Mouse (Mus musculus): ENCODE results near the gene Tspan9.

Tspan9 gene

GRCm38 (mm10) chr6:128099871-128100270 lies 43.5 kb downstream of the Tspan9 start:
- no peak for DNase-seq

DNA sequence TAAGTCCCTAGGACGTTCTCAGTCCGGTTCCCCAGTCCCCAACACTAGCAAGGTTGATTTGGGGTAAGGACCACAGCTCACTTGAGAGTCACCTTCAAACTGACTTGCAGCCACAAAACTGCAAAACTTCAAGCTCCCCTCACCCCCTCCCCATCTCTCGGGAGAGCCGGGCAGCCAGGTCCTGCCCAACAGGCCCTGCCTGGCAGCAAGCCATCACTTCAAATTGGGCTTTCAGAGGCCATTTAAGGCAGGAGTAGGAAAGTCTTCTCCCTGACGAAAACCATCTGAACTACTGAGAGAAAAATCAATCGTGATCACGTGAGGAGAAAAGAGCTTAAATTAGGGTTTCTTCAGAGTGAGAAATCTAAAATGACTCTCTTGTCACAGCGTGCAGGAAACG lies 44.2 kb downstream of the Tspan9 start:
- no peak for DNase-seq

DNA sequence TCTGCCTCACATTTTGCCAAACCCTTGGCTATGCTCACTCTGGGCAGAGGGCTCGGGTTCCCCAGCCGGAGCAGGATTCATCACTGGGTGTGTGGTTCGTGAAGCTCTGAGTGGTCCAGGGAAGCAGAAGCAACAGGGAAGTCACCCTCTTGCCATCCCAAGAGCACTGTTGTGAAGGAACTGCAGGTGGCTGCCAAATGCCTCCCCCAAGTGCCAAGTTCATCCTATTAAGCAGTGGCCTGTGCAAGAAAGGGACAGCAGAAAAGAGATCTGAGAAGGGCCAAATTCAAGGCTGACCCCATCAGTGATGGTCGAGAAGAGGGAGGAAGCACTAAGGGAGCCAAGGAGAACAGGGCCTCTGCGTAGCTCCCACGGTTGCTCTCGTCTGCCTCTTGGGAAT lies 46.9 kb downstream of the Tspan9 start:
- no peak for DNase-seq

DNA sequence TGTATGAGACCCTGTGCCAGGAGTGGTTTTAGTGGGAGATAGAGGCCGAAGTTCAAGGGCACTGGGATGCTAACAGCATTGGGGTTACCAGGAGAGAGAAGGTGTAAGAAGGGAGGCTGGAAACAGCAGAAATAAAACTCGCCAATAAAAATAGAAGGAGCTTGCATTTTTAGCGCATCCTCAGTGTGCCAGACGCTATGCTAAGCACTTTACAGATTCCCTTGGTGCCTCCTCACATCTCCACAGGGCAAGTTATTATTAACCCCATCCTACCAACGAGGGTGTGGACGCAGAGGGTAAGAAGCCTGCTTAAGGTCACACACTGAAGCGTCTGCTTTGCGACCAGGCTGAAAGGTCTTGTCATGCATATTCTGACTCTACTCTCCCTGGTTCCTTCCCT lies 47.5 kb downstream of the Tspan9 start:
- no peak for DNase-seq

DNA sequence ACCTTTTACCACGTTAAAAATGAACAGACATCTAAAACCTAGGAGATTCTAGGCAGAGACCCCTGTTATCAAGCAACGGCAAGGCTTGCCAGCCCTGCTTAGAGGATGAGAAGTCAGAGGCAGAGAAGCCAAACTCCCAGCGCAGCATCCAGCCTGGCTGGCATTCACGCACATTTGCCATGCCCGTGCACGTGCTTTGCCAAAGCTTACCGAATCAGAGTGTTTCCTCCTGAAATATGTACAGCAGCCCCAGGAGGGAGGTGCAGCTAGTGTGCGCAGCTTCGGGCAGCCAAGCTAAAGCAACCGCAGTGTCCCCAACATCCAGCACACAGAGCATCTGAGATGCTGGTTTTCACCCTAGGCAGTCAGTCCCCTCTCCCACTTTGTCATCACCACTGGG lies 48.3 kb downstream of the Tspan9 start:
- DNase-seq: no peak

DNA sequence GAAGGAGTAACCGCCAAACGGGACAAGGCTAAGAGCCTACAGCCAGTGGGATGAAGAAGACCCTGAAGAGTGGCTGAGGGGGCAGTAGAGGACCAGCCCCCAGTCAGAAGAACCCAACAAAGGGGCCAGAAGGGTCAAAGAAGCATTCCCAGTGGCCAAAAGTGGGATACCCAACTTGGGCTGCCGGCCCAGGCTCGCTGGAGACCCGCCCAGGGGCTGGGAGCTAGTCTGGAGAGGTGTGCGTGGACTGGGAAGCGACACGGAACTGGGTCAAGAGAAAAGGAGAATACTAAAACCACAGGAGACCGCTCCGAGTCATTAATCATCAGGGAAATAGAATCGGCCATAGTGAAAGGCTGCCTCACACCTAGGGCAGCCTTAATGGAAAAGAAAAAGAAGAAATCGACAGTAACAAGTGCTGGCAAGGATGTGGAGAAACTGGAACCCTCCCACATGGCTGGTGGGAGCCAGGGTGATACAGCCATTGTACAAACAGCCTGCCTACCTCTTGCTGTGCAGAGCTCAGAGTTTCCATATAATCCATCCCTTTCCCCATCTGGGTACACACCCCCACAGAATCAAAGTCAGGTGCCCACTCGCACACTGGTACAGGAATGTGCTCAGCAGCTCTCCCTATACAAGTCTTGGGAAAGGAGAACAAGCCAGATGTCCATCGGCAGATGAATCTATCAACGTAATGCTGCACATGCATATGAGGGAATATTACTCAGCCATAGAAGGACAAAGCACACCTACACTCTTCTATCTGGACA lies 49.4 kb downstream of the Tspan9 start:
- no peak for DNase-seq

- DNase-seq: no peak
Observed at GRCm38 (mm10) chr6:128092621-128093020, 50.8 kb downstream of the Tspan9 start.

GRCm38 (mm10) chr6:128091833-128092166 lies 51.6 kb downstream of the Tspan9 start:
- no peak for DNase-seq

GRCm38 (mm10) chr6:128090985-128091832 lies 52.2 kb downstream of the Tspan9 start:
- DNase-seq: peak; percentile 81

DNA sequence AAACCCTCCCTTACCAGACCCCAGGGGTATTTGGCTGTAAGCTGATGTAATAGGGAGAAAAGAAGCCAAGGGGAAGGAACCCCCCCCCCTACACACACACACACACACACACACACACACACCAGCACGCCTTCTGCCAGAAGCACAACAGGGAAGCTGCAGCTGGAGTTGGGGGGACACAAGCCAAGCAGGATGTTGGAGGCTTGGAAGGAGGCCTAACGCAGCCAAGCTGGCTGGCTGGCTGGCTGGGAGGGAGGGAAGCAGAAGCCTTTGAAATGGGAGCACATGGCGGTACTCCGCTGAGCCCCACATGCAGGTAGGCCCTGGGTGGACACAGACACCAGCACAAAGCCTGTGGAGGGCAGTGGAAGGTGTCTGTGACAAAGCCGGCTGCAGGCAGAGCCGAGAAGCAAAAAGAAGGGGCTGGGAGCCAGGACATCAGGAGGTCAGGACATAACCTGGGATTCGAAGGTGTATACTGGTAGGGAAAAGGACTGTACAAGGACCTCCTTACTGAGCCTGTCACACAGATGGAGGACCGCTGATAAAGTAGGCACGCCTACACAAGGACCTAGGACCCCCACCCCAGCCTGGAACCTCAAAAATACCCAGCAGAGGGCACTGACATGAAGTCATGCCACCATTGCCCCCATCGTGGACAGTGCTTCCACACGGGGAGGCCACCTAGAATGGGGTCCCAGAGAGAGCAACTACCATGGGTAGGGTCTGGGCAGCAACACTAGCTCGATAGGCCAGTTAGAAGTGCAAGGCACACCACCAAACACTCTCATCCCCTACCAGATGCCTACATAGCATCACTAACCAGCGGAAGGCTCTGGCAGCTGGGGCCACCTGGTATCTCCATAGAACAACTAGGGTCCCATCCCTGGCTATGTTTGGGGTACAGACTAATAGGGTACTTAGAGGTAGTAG lies 53.4 kb downstream of the Tspan9 start:
- DNase-seq: no peak

GRCm38 (mm10) chr6:128088746-128089523 lies 54.5 kb downstream of the Tspan9 start:
- DNase-seq: peak; percentile 74

GRCm38 (mm10) chr6:128085488-128086066 lies 57.8 kb downstream of the Tspan9 start:
- no peak for DNase-seq

DNA sequence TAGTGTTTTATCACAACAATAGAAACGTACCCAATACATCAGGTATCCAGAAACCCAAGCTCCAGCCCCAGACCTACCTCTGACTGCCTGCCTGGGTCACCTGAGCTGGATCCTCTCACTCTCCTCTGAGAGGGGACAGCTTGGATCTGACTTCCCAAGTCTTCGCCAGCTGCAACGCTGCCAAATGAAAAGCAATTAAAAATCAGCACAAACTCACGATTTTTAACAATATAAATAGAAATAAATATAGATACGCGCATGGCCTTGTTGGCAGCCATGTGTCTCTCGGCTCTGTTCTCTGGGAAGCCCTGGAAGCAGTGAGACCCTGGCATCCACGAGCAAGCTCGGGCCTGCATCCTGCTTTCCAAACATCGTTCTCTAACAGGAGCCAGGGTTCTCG lies 60.1 kb downstream of the Tspan9 start:
- no peak for DNase-seq

- DNase-seq: no peak
Observed at GRCm38 (mm10) chr6:128081781-128082180, 61.6 kb downstream of the Tspan9 start.

DNA sequence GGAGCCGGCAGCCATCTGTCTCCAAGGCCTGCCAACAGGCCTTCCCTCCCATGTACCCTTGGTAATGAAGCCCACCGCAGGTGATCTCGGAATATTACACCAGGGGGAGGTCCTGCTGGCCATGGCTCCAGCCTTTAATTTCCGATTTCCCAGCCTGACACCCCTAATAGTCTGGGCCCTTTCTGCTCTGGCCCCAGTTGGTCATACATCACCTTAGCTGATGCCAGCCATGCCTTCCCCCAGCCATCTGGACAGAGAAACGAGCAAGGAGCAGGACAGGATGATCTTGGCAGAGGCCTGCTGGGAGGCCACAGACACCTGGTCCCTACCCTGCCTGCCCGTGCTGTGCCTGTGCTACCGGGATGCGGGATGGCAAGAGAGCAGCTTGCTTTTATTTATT lies 62.1 kb downstream of the Tspan9 start:
- DNase-seq: no peak

DNA sequence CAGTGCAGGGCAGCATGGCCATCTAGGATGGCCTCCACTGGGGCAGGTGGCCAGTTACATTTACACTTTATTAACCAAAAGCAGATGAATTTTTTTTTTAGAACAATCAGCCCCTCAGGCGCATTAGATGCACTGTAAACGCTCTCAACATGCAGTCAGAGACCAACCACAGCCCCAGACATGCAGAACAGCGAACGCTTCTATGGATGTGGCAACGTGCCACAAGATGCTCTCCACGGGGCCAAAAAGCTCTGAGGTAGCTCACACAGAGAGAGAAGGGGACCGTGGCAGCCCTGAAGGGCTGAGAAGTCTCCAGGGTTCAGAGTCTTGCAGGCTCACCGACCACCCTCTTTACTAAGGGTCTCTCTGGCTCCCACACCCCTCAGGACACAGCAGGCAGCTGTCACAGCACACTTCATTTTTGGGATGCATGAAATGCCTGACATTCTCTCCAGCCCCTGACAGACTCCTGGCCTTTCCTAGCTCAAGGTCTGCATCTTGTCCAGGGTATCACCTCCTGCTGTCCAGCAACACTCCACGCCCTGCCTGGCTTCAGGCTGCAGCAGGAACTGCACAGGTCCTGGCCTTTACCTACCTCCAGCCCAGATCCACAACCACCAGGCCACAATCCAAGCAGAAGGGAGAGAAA lies 63.7 kb downstream of the Tspan9 start:
- DNase-seq: no peak

- peak; percentile 59 for DNase-seq
Observed at GRCm38 (mm10) chr6:128078508-128078907, 64.9 kb downstream of the Tspan9 start.

- DNase-seq: no peak
Observed at GRCm38 (mm10) chr6:128076104-128077020, 67.0 kb downstream of the Tspan9 start.

- DNase-seq: no peak
Observed at GRCm38 (mm10) chr6:128075453-128076003, 67.9 kb downstream of the Tspan9 start.
